Mouse (Mus musculus): ENCODE measurements around the gene Map3k5. TPM values are rescaled to one million over a fixed set of nuclear protein-coding genes. Genes with fewer than 3 reads are reported as not detected.

Map3k5 gene
- polyA plus RNA-seq, 1 experiment from 2014 or later, result 4.0 TPM

DNA sequence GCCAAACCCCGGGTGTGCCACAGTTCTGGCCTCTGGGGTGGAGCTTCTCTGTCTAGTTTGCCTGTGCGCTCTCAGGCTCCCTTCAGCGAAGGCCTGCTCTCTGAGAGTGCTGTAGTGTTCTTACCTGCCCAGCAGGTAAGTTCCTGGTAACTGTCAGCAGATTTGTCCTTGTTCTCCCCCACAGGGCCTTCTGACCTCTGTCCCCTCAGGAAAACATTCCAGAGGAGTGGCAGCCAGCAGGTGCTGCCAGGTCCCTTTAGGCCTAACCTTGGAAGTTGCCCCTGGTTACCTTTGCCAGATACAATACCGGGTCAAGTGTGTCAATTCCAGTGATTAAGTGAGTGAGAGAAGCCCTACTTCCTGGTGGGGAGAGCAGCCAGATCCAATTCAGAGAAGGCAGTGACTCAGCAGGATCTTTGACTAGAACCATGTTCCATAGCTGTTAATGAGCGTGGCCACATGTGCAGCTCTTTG, 252.6 kb downstream of the Map3k5 start:
- no peak overlapping the region for H3K4me3 ChIP-seq (ENCODE audit: low read length)
- 75% methylated on average over 5 of the region's 5 CpGs for WGBS
- H3K4me2 ChIP-seq (replicated peaks; ENCODE audit: low read depth, low read length), result no peak overlapping the region
- no peak overlapping the region for H3K9ac ChIP-seq (ENCODE audit: low read depth, low read length)
- no peak overlapping the region for H3K27ac ChIP-seq (ENCODE audit: low read depth, low read length)
- no peaks in the 10 kb centered on the region for H3K27me3 ChIP-seq (ENCODE audit: control insufficient read depth, insufficient read depth, low read length)
- ATAC-seq (ENCODE audit: low FRiP score, low TSS enrichment), result no peak
- peaks cover 5% of the 10 kb centered on the region; the same call in 1 of the 2 replicates for H3K4me1 ChIP-seq (ENCODE audit: control insufficient read depth, insufficient read depth, low read length)
- H3K9me3 ChIP-seq (ENCODE audit: control insufficient read depth, low read length), result no peaks in the 10 kb centered on the region
- H3K36me3 ChIP-seq (ENCODE audit: control insufficient read depth, insufficient read depth, low read length), result no peaks in the 10 kb centered on the region

GRCm38 (mm10) chr10:20190139-20190747, 256.0 kb downstream of the Map3k5 start:
- no peaks in the 10 kb centered on the region for H3K27me3 ChIP-seq (ENCODE audit: control insufficient read depth, insufficient read depth, low read length)
- H3K4me1 ChIP-seq (ENCODE audit: control insufficient read depth, insufficient read depth, low read length), result no peaks in the 10 kb centered on the region
- H3K9me3 ChIP-seq (ENCODE audit: control insufficient read depth, low read length), result no peaks in the 10 kb centered on the region
- no peak for ATAC-seq (ENCODE audit: low FRiP score, low TSS enrichment)
- no peak overlapping the region for H3K27ac ChIP-seq (ENCODE audit: low read depth, low read length)
- H3K4me2 ChIP-seq (replicated peaks; ENCODE audit: low read depth, low read length), result no peak overlapping the region
- no peaks in the 10 kb centered on the region for H3K36me3 ChIP-seq (ENCODE audit: control insufficient read depth, insufficient read depth, low read length)
- H3K4me3 ChIP-seq (ENCODE audit: low read length), result no peak overlapping the region
- H3K9ac ChIP-seq (ENCODE audit: low read depth, low read length), result no peak overlapping the region
- 94% methylated on average over 6 of the region's 6 CpGs for WGBS

Other genes with a start within 250 kb of the Map3k5 start
- not detected in 2 replicates for gene Il20ra, start 221.9 kb upstream of the Map3k5 start, polyA plus RNA-seq (2014; fragmentation: Nextera tagmentation; extraction: Ambion mirVana)
- gene Slc35d3, start 83.0 kb upstream of the Map3k5 start, polyA plus RNA-seq (2014; fragmentation: Nextera tagmentation; extraction: Ambion mirVana), result 0.08 and 0.40 TPM in 2 replicates
- gene Pex7, start 26.8 kb upstream of the Map3k5 start, polyA plus RNA-seq (2014; fragmentation: Nextera tagmentation; extraction: Ambion mirVana), result 36.1 and 45.4 TPM in 2 replicates
- 12.6 and 19.6 TPM in 2 replicates for gene Map7, start 214.0 kb downstream of the Map3k5 start, polyA plus RNA-seq (2014; fragmentation: Nextera tagmentation; extraction: Ambion mirVana)

All from kidney, embryonic 14.5 days (tissue).